Mouse (Mus musculus) stomach, postnatal 0 days (tissue): Measurements from ENCODE around the gene Ralgapb. TPM values are rescaled to one million over a fixed set of nuclear protein-coding genes. Genes with fewer than 3 reads are reported as not detected.

Experiments used
- ATAC-seq: fragments of 200-750 bp; cut with Nextera tagmentation; 2 replicates; pipeline ENCODE4 v1.8.0; 2017; ENCODE audit not compliant: low FRiP score, low TSS enrichment
- DNase-seq: peaks from one replicate; pipeline ENCODE4 v3.0.0-alpha.2; 2016; ENCODE audit warnings: low spot score
- H3K27ac ChIP-seq: fragments of 300-500 bp; sonication (generic); replicated peaks from 2 replicates; pipeline ENCODE4 v1.5.1; 2014; ENCODE audit warnings: mild to moderate bottlenecking, control low read depth
- H3K27me3 ChIP-seq: fragments of 300-500 bp; sonication (generic); 2 replicates; pipeline ENCODE4 v1.6.1; 2014; ENCODE audit warnings: low read length; ENCODE audit not compliant: control insufficient read depth, insufficient read depth
- H3K36me3 ChIP-seq: fragments of 300-500 bp; sonication (generic); 2 replicates; pipeline ENCODE4 v1.6.1; 2014; ENCODE audit warnings: low read length, mixed read lengths; ENCODE audit not compliant: control insufficient read depth, insufficient read depth
- H3K4me1 ChIP-seq: fragments of 300-500 bp; sonication (generic); replicated peaks from 2 replicates; pipeline ENCODE4 v1.6.1; 2014; ENCODE audit warnings: antibody characterized with exemption; ENCODE audit not compliant: control insufficient read depth, insufficient read depth
- H3K4me2 ChIP-seq: fragments of 300-500 bp; sonication (generic); replicated peaks from 2 replicates; pipeline ENCODE4 v1.6.1; 2014; ENCODE audit warnings: low read depth, mild to moderate bottlenecking, control low read depth, moderate library complexity
- H3K4me3 ChIP-seq: fragments of 300-500 bp; sonication (generic); 2 replicates; pipeline ENCODE4 v1.5.1; 2014; ENCODE audit warnings: low read depth, low read length, control low read depth
- H3K9ac ChIP-seq: fragments of 300-500 bp; sonication (generic); 2 replicates; pipeline ENCODE4 v1.6.1; 2014; ENCODE audit warnings: mild to moderate bottlenecking, low read length, control low read depth, mixed read lengths
- H3K9me3 ChIP-seq: fragments of 300-500 bp; sonication (generic); 2 replicates; pipeline ENCODE4 v1.6.1; 2016; ENCODE audit warnings: low read length; ENCODE audit not compliant: control insufficient read depth
- CTCF ChIP-seq: IDR thresholded peaks from 2 replicates; pipeline ENCODE4 v1.5.1; 2016; ENCODE audit warnings: antibody characterized with exemption, low read depth, mild to moderate bottlenecking, moderate library complexity
- EP300 ChIP-seq: optimal IDR thresholded peaks from 2 replicates; pipeline ENCODE3; 2016; ENCODE audit warnings: antibody characterized with exemption
- WGBS: fragments of 180-500 bp; shearing (Covaris S2); extraction: QIAGEN DNeasy Blood & Tissue Kit; methylation state at CpG from one replicate; pipeline ENCODE4 v1.1.7; 2014; 5-methylcytosine and 5-hydroxymethylcytosine counted together
- polyA plus RNA-seq: library from polyadenylated mRNA; unstranded; fragments of >200 nt; fragmentation: Nextera tagmentation; extraction: Ambion mirVana; gene quantifications from 2 replicates; pipeline ENCODE4 v1.2.1, GENCODE M21; 2015

Ralgapb gene
- polyA plus RNA-seq, 1 experiment from 2014 or later: 11.4 TPM

- Histone ChIP-seq H3K27ac (no peak overlapping the region), H3K9ac (no peak overlapping the region), H3K4me3 (no peak overlapping the region), H3K36me3 (no peaks in the 10 kb centered on the region), H3K27me3 (no peaks in the 10 kb centered on the region), H3K4me1 (no peaks in the 10 kb centered on the region), H3K4me2 (no peak overlapping the region), H3K9me3 (no peaks in the 10 kb centered on the region)
- no peak for DNase-seq
- 81% methylated on average over 5 of the region's 5 CpGs for WGBS
- TF ChIP-seq CTCF (no peak), EP300 (no peak)
- no peak for ATAC-seq
Measured at GRCm38 (mm10) chr2:158367654-158368053, 42.0 kb upstream of the Ralgapb start.

DNA sequence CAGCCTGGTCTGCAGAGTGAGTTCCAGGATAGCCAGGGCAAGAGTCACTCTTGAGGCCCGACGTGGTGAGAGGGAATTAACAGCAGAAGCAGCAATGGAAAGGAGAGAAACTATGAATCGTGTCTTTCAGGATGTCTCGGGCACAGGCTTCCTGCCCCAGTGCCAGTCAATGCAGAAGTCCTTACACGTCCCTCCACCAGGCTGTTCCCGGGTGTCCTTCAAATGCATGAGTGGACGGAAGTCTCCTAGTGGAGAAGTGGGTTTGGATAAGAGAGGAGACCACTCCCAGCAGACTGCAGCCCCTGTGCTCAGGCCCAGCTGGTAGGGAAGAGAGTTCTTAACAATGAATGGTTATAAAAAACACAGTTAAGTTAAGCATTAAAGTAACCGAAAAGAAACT is 41.3 kb upstream of the Ralgapb start:
- ATAC-seq: no peak
- WGBS: 92% methylated on average over 8 of the region's 8 CpGs
- H3K9ac ChIP-seq: no peak overlapping the region

DNA sequence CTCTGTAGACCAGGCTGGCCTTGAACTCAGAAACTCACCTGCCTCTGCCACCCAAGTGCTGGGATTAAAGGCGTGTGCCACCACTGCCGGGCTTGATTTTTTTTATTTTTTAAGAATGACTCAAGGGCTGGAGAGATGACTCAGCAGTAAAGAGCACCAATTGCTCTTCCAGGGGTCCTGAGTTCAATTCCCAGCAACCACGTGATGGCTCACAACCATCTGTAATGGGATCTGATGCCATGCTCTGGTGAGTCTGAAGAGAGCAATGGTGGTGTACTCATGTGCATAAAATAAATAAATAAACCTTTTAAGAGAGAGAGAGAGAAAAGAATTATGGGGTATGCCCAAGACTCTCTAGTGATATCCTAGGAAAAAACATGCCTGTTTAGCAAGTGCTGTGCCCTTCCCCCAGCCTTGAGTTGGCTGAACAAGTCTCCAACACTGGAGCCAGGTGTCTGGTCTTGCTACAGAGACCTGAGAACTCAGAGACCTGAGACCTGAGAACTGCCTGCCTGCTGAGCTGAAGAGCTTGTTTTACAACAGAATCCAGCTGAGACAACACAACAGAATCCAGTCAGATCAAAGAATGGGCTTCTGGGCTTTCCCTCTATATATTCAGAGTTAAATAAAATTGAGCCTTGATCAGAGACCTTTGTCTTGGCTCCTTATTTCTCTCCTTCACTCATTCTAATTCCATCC is 40.0 kb upstream of the Ralgapb start:
- Histone ChIP-seq H3K4me1 (no peaks in the 10 kb centered on the region), H3K27ac (no peak overlapping the region), H3K27me3 (no peaks in the 10 kb centered on the region), H3K9ac (no peak overlapping the region), H3K4me2 (no peak overlapping the region), H3K9me3 (no peaks in the 10 kb centered on the region), H3K4me3 (no peak overlapping the region), H3K36me3 (no peaks in the 10 kb centered on the region)
- no peak for ATAC-seq
- 86% methylated on average over 3 of the region's 3 CpGs for WGBS
- no peak for TF ChIP-seq CTCF
- no peak for TF ChIP-seq EP300
- no peak for DNase-seq

More for the DNA sequence above, 41.3 kb upstream of the Ralgapb start:
- Histone ChIP-seq H3K9me3 (no peaks in the 10 kb centered on the region), H3K27me3 (no peaks in the 10 kb centered on the region), H3K4me1 (no peaks in the 10 kb centered on the region), H3K4me2 (no peak overlapping the region), H3K27ac (no peak overlapping the region), H3K4me3 (no peak overlapping the region), H3K36me3 (no peaks in the 10 kb centered on the region)
- no peak for DNase-seq
- TF ChIP-seq EP300 (no peak), CTCF (no peak)

DNA sequence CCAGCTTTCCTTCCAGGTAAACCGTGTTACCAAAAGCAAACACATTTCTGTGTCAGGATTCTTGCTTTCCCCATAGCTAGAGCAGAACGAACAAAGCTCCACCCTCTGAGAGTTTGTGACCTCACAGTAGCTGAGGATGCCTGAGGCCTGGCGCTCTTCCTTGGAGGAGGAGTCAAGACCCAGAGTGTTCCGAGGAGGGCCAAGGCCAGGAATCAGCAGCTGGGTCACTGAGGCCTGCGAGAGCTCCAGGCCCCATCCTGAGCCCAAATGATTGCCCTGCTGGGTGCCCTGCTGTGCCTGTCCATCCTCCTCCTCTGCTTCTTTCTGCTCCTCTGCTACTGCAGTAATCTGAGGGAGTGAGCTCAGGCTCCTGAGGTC is 39.5 kb upstream of the Ralgapb start:
- Histone ChIP-seq H3K27ac (no peak overlapping the region), H3K36me3 (no peaks in the 10 kb centered on the region), H3K27me3 (no peaks in the 10 kb centered on the region), H3K9me3 (no peaks in the 10 kb centered on the region), H3K9ac (no peak overlapping the region), H3K4me2 (no peak overlapping the region), H3K4me3 (no peak overlapping the region), H3K4me1 (no peaks in the 10 kb centered on the region)
- ATAC-seq: 0 out of 2 replicates have a peak, but pooled peaks have one; percentile 40
- WGBS: 25% methylated on average over 5 of the region's 5 CpGs
- no peak for DNase-seq
- TF ChIP-seq EP300 (no peak), CTCF (no peak)

GRCm38 (mm10) chr2:158373061-158373460 is 36.6 kb upstream of the Ralgapb start:
- Histone ChIP-seq H3K27me3 (no peaks in the 10 kb centered on the region), H3K9ac (no peak overlapping the region), H3K4me3 (no peak overlapping the region), H3K36me3 (no peaks in the 10 kb centered on the region), H3K4me2 (no peak overlapping the region), H3K4me1 (no peaks in the 10 kb centered on the region), H3K9me3 (no peaks in the 10 kb centered on the region), H3K27ac (no peak overlapping the region)
- DNase-seq (peak; percentile 39), ATAC-seq (peak; percentile 63)
- TF ChIP-seq CTCF: no peak
- TF ChIP-seq EP300: no peak
- 21% methylated on average over 5 of the region's 5 CpGs for WGBS

DNA sequence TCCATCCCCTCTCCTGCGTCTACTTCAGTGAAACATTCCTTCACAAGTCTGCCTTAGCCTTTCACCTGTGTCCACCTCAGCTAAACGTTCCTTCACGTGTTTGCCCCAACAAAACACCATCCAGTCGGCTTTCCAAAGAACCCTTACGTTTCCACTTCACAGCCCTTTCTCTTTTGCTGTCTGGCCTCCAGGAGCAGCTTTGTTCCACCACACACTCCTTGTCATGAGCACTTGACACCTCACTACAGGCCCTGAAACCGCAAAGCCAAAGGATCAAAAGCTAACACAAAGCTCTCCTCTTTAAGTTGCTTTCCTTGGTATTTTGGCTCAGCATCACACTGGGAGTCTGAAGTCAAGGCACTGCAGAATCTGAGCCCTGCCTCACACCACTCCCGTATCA is 36.1 kb upstream of the Ralgapb start:
- Histone ChIP-seq H3K9ac (no peak overlapping the region), H3K27ac (no peak overlapping the region), H3K4me2 (no peak overlapping the region), H3K36me3 (no peaks in the 10 kb centered on the region), H3K4me1 (no peaks in the 10 kb centered on the region), H3K9me3 (no peaks in the 10 kb centered on the region), H3K27me3 (no peaks in the 10 kb centered on the region), H3K4me3 (no peak overlapping the region)
- WGBS: 60% methylated on average over 7 of the region's 7 CpGs
- no peak for ATAC-seq
- no peak for DNase-seq
- TF ChIP-seq CTCF (no peak), EP300 (no peak)
